ENCODE assay signal across 10 mouse cellular contexts in the genomic region with DNA sequence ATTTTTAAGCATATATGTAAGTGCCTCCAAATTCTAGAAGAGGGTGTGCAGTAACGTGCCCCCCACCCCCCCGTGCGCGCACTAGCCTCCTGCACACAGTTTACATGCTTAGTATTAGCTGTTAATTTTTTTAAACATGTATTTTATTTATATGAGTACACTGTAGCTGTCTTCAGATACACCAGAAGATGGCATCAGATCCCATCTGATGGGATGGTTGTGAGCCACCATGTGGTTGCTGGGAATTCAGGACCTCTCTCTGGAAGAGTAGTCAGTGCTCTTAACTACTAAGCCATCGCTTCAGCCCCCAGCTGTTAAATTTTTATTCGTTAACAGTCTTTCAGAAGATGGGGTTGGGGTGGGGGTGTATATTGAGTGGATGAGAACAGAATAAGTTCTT. TPM values are rescaled to one million over a fixed set of nuclear protein-coding genes. Genes with fewer than 3 reads are reported as not detected.
DNase-seq lines count a peak whose midpoint lies in the region; ATAC-seq and TF ChIP-seq lines count a peak whose summit lies in the region.
"Had no signal": no experiment of that assay in that cellular context is flagged by ENCODE, and none has a peak within 500 bp of the region (broad histone marks: within the 10 kb centered on the region; RNA-seq: fewer than 3 reads in every experiment).

No protein-coding gene starts in this region.

- no peak for TF ChIP-seq EP300 in lung, postnatal 0 days (IDR thresholded peaks at IDR 0.05)

- H3K4me2 ChIP-seq in hindbrain, embryonic 13.5 days: no peak overlapping the region
- H3K4me2 ChIP-seq in lung, postnatal 0 days (replicated peaks; ENCODE audit: low read depth, low read length): no peak overlapping the region

- no peak for DNase-seq in hindbrain, embryonic 10.5 days (ENCODE audit: low spot score)
- DNase-seq in lung, postnatal 0 days (ENCODE audit: low spot score): no peak
- DNase-seq in lung, postnatal 14 days: no peak
- DNase-seq in adipocyte (ENCODE audit: low spot score): peak; percentile 43
- peak; percentile 20 for DNase-seq in retina, embryonic 14.5 days (ENCODE audit: low spot score)
- DNase-seq in ovary, postnatal 14 days (ENCODE audit: low spot score): no peak
- DNase-seq: adrenal gland, postnatal 14 days; cerebellum, postnatal 36 days; right cerebral cortex, postnatal 4 days had no signal

- no peaks in the 10 kb centered on the region for H3K4me1 ChIP-seq in hindbrain, embryonic 13.5 days (replicated peaks)
- H3K4me1 ChIP-seq in hindbrain, embryonic 10.5 days (replicated peaks): no peaks in the 10 kb centered on the region
- H3K4me1 ChIP-seq in lung, postnatal 0 days (ENCODE audit: insufficient read depth, low read depth, low read length): no peaks in the 10 kb centered on the region

- TF ChIP-seq CTCF in lung, postnatal 0 days (IDR thresholded peaks at IDR 0.05): peak; percentile 47

- WGBS in hindbrain, embryonic 13.5 days: 91% methylated on average over 6 of the region's 6 CpGs
- 95% methylated on average over 6 of the region's 6 CpGs for WGBS in hindbrain, embryonic 10.5 days
- WGBS in lung, postnatal 0 days: 90% methylated on average over 6 of the region's 6 CpGs

- H3K9me3 ChIP-seq in hindbrain, embryonic 13.5 days: no peaks in the 10 kb centered on the region
- H3K9me3 ChIP-seq in hindbrain, embryonic 10.5 days: no peaks in the 10 kb centered on the region
- H3K9me3 ChIP-seq in lung, postnatal 0 days (ENCODE audit: low read length): no peaks in the 10 kb centered on the region

- ATAC-seq in hindbrain, embryonic 13.5 days (ENCODE audit: low FRiP score): peak; percentile 49; the same call in 1 of the 2 replicates
- no peak for ATAC-seq in lung, postnatal 0 days

- peaks cover 27% of the 10 kb centered on the region for H3K36me3 ChIP-seq in hindbrain, embryonic 13.5 days
- H3K36me3 ChIP-seq in hindbrain, embryonic 10.5 days: peaks cover 66% of the 10 kb centered on the region
- H3K36me3 ChIP-seq in lung, postnatal 0 days (ENCODE audit: insufficient read depth, low read length): peaks cover 11% of the 10 kb centered on the region

- no peak overlapping the region for H3K27ac ChIP-seq in hindbrain, embryonic 13.5 days
- H3K27ac ChIP-seq in hindbrain, embryonic 10.5 days: no peak overlapping the region
- H3K27ac ChIP-seq in lung, postnatal 0 days (ENCODE audit: low read length): no peak overlapping the region

- H3K9ac ChIP-seq in hindbrain, embryonic 13.5 days: no peak overlapping the region
- no peak overlapping the region for H3K9ac ChIP-seq in lung, postnatal 0 days (replicated peaks; ENCODE audit: low read depth)

- H3K4me3 ChIP-seq in hindbrain, embryonic 13.5 days: no peak overlapping the region
- no peak overlapping the region for H3K4me3 ChIP-seq in hindbrain, embryonic 10.5 days
- H3K4me3 ChIP-seq in lung, postnatal 0 days (ENCODE audit: low read depth, low read length): no peak overlapping the region

- H3K27me3 ChIP-seq in hindbrain, embryonic 13.5 days: no peaks in the 10 kb centered on the region
- H3K27me3 ChIP-seq in hindbrain, embryonic 10.5 days (ENCODE audit: insufficient read depth, poor library complexity, severe bottlenecking): no peaks in the 10 kb centered on the region
- no peaks in the 10 kb centered on the region for H3K27me3 ChIP-seq in lung, postnatal 0 days (replicated peaks; ENCODE audit: insufficient read depth, low read length)

RNA-seq across cellular contexts. Expression of gene Rc3h1, which starts 29.3 kb away (rescaled TPM):
- 8.0 and 9.4 TPM in 2 replicates for polyA plus RNA-seq in hindbrain, embryonic 13.5 days (2015; fragmentation: Nextera tagmentation; extraction: Ambion mirVana)
- 8.2 and 8.5 TPM in 2 replicates for polyA plus RNA-seq in hindbrain, embryonic 10.5 days (2016; fragmentation: Nextera tagmentation; extraction: Ambion mirVana)
- polyA plus RNA-seq in lung, postnatal 0 days (2015; fragmentation: Nextera tagmentation; extraction: Ambion mirVana): 6.9 and 8.2 TPM in 2 replicates

RNA-seq across cellular contexts. Expression of gene Serpinc1, which starts 42.8 kb away (rescaled TPM):
- 3.7 and 3.9 TPM in 2 replicates for polyA plus RNA-seq in hindbrain, embryonic 13.5 days (2015; fragmentation: Nextera tagmentation; extraction: Ambion mirVana)
- polyA plus RNA-seq in hindbrain, embryonic 10.5 days (2016; fragmentation: Nextera tagmentation; extraction: Ambion mirVana): 1.4 and 1.9 TPM in 2 replicates
- 1.7 and 2.3 TPM in 2 replicates for polyA plus RNA-seq in lung, postnatal 0 days (2015; fragmentation: Nextera tagmentation; extraction: Ambion mirVana)

Comparison
In these comparisons a context has a peak if more than half of its experiments do, and no peak if none do; other contexts are left out.
1. DNase-seq: peak in adipocyte (single experiment) and retina, embryonic 14.5 days (single experiment); none in hindbrain, embryonic 10.5 days (single experiment), lung, postnatal 0 days (single experiment), lung, postnatal 14 days (single experiment) and ovary, postnatal 14 days (single experiment).